Mouse (Mus musculus) myocyte (in vitro differentiated cells): Measurements from ENCODE around the gene Papss2. TPM values are rescaled to one million over a fixed set of nuclear protein-coding genes. Genes with fewer than 3 reads are reported as not detected.

Experiments used
- H3K27me3 ChIP-seq: one replicate; pipeline ENCODE4 v1.6.1; 2011; ENCODE audit not compliant: control insufficient read depth, insufficient read depth, insufficient read length
- H3K36me3 ChIP-seq: one replicate; pipeline ENCODE4 v1.6.1; 2011; ENCODE audit not compliant: control insufficient read depth, insufficient read depth
- H3K4me2 ChIP-seq: one replicate; pipeline ENCODE4 v1.6.1; 2011; ENCODE audit warnings: low read depth, control low read depth
- H3K4me3 ChIP-seq: one replicate; pipeline ENCODE4 v1.5.1; 2011; ENCODE audit warnings: mild to moderate bottlenecking, control low read depth, moderate library complexity
- H3K79me2 ChIP-seq: one replicate; pipeline ENCODE4 v1.6.1; 2011; ENCODE audit not compliant: control insufficient read depth, insufficient read depth
- H3ac ChIP-seq: one replicate; pipeline ENCODE4 v1.6.1; 2011; ENCODE audit not compliant: control insufficient read depth, insufficient read length
- CEBPB ChIP-seq: IDR thresholded peaks from 2 replicates; pipeline ENCODE4 v1.6.1; 2011; ENCODE audit warnings: mild to moderate bottlenecking, moderate library complexity; ENCODE audit not compliant: poor library complexity, insufficient read depth, severe bottlenecking
- E2F4 ChIP-seq: IDR thresholded peaks from one replicate; pipeline ENCODE4 v1.6.1; 2011; ENCODE audit warnings: mild to moderate bottlenecking, control low read depth, moderate library complexity; ENCODE audit not compliant: insufficient read depth
- MAX ChIP-seq: IDR thresholded peaks from one replicate; pipeline ENCODE4 v1.6.1; 2011; ENCODE audit warnings: low read depth, mild to moderate bottlenecking, control low read depth
- MYOD1 ChIP-seq, 3 experiments: IDR thresholded peaks; one replicate each; pipeline ENCODE4 v1.6.1; 2011; ENCODE audit warnings: control low read depth in 2 of 3, low read depth in 2 of 3, mild to moderate bottlenecking in 2 of 3, moderate library complexity in 1 of 3; ENCODE audit not compliant: insufficient read length in 2 of 3, control insufficient read depth in 1 of 3
- MYOG ChIP-seq, 3 experiments: IDR thresholded peaks; one replicate each; pipeline ENCODE4 v1.6.1; 2011; ENCODE audit warnings: control low read depth in 2 of 3, low read depth in 2 of 3, mild to moderate bottlenecking in 2 of 3; ENCODE audit not compliant: insufficient read length in 2 of 3, control insufficient read depth in 1 of 3, insufficient read depth in 1 of 3
- POLR2A ChIP-seq: IDR thresholded peaks from one replicate; pipeline ENCODE4 v1.6.1; 2011; ENCODE audit warnings: low read depth, mild to moderate bottlenecking, control low read depth, moderate library complexity; ENCODE audit not compliant: insufficient read length
- POLR2AphosphoS2 ChIP-seq: IDR thresholded peaks from one replicate; pipeline ENCODE4 v1.6.1; 2011; ENCODE audit warnings: low read depth, control low read depth; ENCODE audit not compliant: insufficient read length
- REST ChIP-seq: IDR thresholded peaks from one replicate; pipeline ENCODE4 v1.6.1; 2011; ENCODE audit warnings: mild to moderate bottlenecking, control low read depth, moderate library complexity; ENCODE audit not compliant: insufficient read depth, insufficient read length
- SRF ChIP-seq: IDR thresholded peaks from one replicate; pipeline ENCODE4 v1.6.1; 2011; ENCODE audit warnings: low read depth; ENCODE audit not compliant: control insufficient read depth, insufficient read length
- TCF12 ChIP-seq: IDR thresholded peaks from one replicate; pipeline ENCODE4 v1.6.1; 2011; ENCODE audit warnings: mild to moderate bottlenecking, control low read depth; ENCODE audit not compliant: poor library complexity, insufficient read depth, severe bottlenecking
- TCF3 ChIP-seq: IDR thresholded peaks from one replicate; pipeline ENCODE4 v1.6.1; 2011; ENCODE audit warnings: low read depth, control low read depth; ENCODE audit not compliant: insufficient read length
- USF1 ChIP-seq: IDR thresholded peaks from one replicate; pipeline ENCODE4 v1.6.1; 2011; ENCODE audit warnings: low read depth, mild to moderate bottlenecking, control low read depth, moderate library complexity
- polyA plus RNA-seq: library from polyadenylated mRNA; unstranded; fragments of >200 nt; fragmentation: generic; extraction: Trizol; gene quantifications from one replicate; pipeline ENCODE4 v1.2.1, GENCODE M21; 2012; ENCODE audit warnings: missing spikeins

Gene Papss2
- polyA plus RNA-seq, 1 experiment: 0.47 TPM

DNA sequence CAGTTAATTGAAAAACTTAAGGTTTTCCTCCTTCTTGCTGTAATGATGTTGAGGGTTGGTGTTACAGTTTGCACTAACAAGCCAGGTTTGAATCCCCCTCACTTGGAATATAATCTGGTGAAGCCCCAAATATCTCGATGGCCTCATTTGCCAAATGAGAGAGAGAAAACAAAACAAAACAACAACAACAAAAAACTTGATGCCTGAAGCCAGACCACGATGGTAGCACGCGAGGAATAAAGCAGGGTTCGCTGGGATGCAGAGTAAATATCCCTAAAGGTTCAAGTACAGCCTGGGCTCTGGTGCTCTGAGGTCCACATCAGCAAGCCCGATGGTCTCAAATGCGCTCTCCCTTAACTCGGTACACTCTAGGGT, 472 bp upstream of the Papss2 start:
- TF ChIP-seq POLR2A (no peak), USF1 (no peak)
- Histone ChIP-seq H3ac (no peak overlapping the region), H3K27me3 (peaks cover 15% of the 10 kb centered on the region), H3K4me2 (peak overlapping the region; percentile 60), H3K79me2 (no peaks in the 10 kb centered on the region), H3K4me3 (no peak overlapping the region), H3K36me3 (no peaks in the 10 kb centered on the region)

DNA sequence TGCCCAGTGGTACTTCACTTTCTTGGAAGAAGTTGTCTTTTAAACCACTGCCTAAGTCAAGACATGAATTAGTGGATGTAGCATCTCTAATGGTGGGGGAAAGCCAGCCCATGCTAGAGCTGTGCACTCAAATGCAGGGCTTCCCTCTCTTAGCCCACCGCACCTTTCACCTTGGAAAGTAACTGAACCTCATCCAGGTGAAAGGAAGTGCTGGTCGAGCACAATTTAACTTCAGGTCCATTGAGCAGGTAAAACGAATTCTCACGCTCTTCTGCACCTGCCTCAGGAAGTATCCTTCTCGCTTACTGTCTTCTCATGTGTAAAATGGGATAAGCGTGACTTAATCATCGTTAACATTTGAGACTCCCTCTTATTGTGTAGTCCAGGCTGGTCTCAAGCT, 3.4 kb downstream of the Papss2 start:
- no peaks in the 10 kb centered on the region for H3K36me3 ChIP-seq
- TF ChIP-seq CEBPB: no peak
- no peak for TF ChIP-seq USF1
- TF ChIP-seq MYOD1 (IDR thresholded peaks at IDR 0.05; ENCODE audit: control insufficient read depth in 1 of 3, insufficient read length in 2 of 3, low read depth in 2 of 3): no peak
- no peak for TF ChIP-seq MYOG (IDR thresholded peaks at IDR 0.05; ENCODE audit: control insufficient read depth in 1 of 3, insufficient read depth in 1 of 3, insufficient read length in 2 of 3, low read depth in 2 of 3)
- TF ChIP-seq TCF12: no peak
- TF ChIP-seq SRF: no peak
- TF ChIP-seq E2F4: no peak
- TF ChIP-seq REST: no peak
- TF ChIP-seq POLR2AphosphoS2: no peak
- TF ChIP-seq POLR2A: no peak
- TF ChIP-seq MAX: no peak
- TF ChIP-seq TCF3: no peak
- no peak overlapping the region for H3K4me3 ChIP-seq
- H3K27me3 ChIP-seq: peaks cover 17% of the 10 kb centered on the region
- H3K4me2 ChIP-seq: no peak overlapping the region
- H3K79me2 ChIP-seq: no peaks in the 10 kb centered on the region
- H3ac ChIP-seq: no peak overlapping the region

DNA sequence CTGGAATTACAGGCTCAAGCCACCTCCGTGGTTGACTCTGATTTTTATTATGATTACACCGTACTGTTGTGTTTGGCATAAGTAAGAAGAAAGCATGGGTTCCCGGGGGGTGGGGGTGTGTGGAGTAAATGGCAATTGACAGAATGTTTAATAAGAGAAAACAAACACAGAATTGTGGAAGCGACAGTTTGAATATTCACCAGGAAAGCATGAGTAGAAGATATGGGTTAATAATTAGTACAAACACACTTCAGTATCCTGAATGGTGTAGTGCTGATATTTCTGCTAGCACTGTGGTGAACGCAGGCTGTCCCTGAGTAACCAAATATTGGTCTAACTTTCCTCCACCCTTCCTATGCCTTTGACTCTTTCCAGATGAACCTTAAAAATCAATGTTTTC, 3.8 kb downstream of the Papss2 start:
- TF ChIP-seq TCF12: no peak
- no peak for TF ChIP-seq MAX
- TF ChIP-seq REST: no peak
- TF ChIP-seq POLR2AphosphoS2: no peak
- TF ChIP-seq TCF3: no peak
- no peak for TF ChIP-seq MYOG (IDR thresholded peaks at IDR 0.05; ENCODE audit: control insufficient read depth in 1 of 3, insufficient read depth in 1 of 3, insufficient read length in 2 of 3, low read depth in 2 of 3)
- TF ChIP-seq POLR2A: no peak
- TF ChIP-seq SRF: no peak
- TF ChIP-seq USF1: no peak
- no peak for TF ChIP-seq CEBPB
- TF ChIP-seq E2F4: no peak
- TF ChIP-seq MYOD1 (IDR thresholded peaks at IDR 0.05; ENCODE audit: control insufficient read depth in 1 of 3, insufficient read length in 2 of 3, low read depth in 2 of 3): no peak
- Histone ChIP-seq H3K36me3 (no peaks in the 10 kb centered on the region), H3K4me2 (no peak overlapping the region), H3K4me3 (no peak overlapping the region), H3K27me3 (peaks cover 20% of the 10 kb centered on the region), H3K79me2 (no peaks in the 10 kb centered on the region), H3ac (no peak overlapping the region)

GRCm38 (mm10) chr19:32601033-32601770, 5.6 kb downstream of the Papss2 start:
- Histone ChIP-seq H3K4me2 (no peak overlapping the region), H3K79me2 (no peaks in the 10 kb centered on the region), H3K27me3 (peaks cover 6% of the 10 kb centered on the region), H3K4me3 (no peak overlapping the region), H3K36me3 (no peaks in the 10 kb centered on the region), H3ac (no peak overlapping the region)
- TF ChIP-seq POLR2A (no peak), MYOD1 (IDR thresholded peaks at IDR 0.05; ENCODE audit: control insufficient read depth in 1 of 3, insufficient read length in 2 of 3, low read depth in 2 of 3) (no peak)

- no peak for TF ChIP-seq REST
- no peak overlapping the region for H3ac ChIP-seq
- H3K79me2 ChIP-seq: no peaks in the 10 kb centered on the region
These were observed 7.9 kb downstream of the Papss2 start for GRCm38 (mm10) chr19:32603466-32603865.

DNA sequence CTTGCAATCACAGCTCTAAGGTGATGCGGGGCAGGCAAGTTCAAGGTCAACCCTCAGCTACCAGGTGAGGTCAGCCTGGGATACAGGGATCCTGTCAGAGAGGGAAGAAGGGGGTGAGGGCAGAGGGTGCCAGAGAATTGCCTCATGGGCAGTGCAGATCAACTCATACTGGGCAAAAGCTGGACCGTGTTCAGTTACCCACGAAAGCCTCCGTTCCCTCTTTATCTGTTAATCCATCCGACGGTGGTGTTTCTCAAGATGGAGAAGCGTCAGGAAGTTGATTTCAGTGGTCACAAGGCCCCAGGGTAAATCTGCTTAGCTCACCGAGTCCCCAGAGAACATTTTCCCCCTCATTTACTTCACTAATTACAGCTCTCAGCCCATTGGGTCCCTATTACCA, 8.5 kb downstream of the Papss2 start:
- Histone ChIP-seq H3K4me2 (no peak overlapping the region), H3K36me3 (no peaks in the 10 kb centered on the region), H3K4me3 (no peak overlapping the region), H3K27me3 (peaks cover 5% of the 10 kb centered on the region), H3K79me2 (no peaks in the 10 kb centered on the region), H3ac (no peak overlapping the region)
- TF ChIP-seq USF1 (no peak), CEBPB (no peak), REST (no peak), TCF3 (no peak), MAX (no peak), POLR2AphosphoS2 (no peak), SRF (no peak), POLR2A (no peak), E2F4 (no peak), MYOD1 (IDR thresholded peaks at IDR 0.05; ENCODE audit: control insufficient read depth in 1 of 3, insufficient read length in 2 of 3, low read depth in 2 of 3) (no peak)

More at GRCm38 (mm10) chr19:32603466-32603865, 7.9 kb downstream of the Papss2 start:
- Histone ChIP-seq H3K4me2 (no peak overlapping the region), H3K27me3 (peaks cover 5% of the 10 kb centered on the region), H3K36me3 (no peaks in the 10 kb centered on the region), H3K4me3 (no peak overlapping the region)
